Mouse (Mus musculus) urinary bladder, postnatal 14 days (tissue): ENCODE measurements around the gene Zfp628.

Source experiments
- DNase-seq: peaks from one replicate; pipeline ENCODE4 v3.0.0; 2021; ENCODE audit warnings: low spot score

Zfp628 gene

DNA sequence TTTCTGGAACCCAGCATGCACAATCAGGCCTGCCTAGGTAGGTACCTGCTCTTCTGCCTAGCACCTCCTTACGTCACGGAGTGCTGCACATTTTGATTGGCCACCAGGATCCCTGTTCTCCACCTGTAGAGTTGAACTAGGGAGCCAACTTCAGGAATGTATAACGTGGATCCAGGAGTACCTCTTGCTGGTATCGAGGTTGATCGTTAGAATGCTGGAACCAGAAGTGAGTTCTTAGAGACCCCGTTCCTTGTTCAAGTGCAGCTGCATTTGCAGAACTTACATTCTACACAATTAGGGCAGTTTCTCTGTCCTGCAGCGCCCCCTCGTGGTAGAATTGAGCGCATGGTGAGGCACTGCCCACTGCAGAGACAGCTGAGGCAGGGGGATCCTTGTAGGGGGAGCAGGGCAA is 25.1 kb downstream of the Zfp628 start:
- DNase-seq, result peak; percentile 84

DNA sequence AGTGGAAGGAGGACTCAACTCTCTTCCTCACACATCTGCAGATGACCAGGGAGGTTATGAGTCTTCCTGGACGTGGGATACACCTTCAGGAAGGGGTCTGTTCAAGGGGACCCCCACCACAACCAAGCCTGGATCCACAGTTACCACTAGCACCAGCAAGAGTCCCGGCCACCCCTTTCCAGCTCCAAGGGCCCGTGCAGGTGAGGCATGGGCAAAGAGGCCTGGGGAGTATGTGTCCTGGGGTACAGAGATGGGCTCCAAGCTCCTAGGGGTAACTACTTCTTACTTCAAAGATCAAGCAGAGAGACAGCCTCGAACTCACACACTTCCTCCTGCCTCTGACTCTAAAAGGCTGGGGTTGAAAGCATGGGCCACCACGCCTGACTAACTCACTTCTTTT is 27.7 kb downstream of the Zfp628 start:
- DNase-seq, result no peak

DNA sequence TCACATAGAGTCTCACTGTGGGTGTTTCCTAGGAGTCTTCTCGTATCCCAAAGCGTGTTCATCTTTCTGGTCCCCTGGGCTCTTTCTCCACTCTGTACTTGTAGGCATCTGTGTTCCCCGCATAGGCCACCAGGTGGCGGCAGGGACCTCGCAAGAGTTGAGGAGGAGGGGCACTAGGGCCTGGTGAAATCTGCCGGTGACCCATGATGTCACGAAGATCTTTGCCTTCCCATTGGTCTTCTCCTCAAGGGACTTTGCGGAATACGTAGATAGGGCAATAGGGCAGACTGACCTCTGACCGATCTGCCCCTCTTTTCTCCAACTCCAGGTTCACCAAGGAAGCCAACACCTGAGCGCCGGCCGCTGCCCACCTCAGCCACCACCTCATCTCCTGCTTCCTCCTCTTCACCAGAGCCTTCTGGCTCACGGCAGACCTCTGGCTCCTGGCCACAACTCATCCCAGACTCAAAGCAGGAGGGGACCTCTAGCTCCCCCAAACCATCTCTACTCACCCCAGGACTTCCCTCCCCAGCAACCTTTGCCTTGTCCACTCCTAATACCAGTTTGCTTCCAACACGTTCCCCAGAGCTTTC is 28.3 kb downstream of the Zfp628 start:
- DNase-seq, result peak; percentile 94

GRCm38 (mm10) chr7:4947855-4948254 is 32.8 kb downstream of the Zfp628 start:
- peak; percentile 33 for DNase-seq

DNA sequence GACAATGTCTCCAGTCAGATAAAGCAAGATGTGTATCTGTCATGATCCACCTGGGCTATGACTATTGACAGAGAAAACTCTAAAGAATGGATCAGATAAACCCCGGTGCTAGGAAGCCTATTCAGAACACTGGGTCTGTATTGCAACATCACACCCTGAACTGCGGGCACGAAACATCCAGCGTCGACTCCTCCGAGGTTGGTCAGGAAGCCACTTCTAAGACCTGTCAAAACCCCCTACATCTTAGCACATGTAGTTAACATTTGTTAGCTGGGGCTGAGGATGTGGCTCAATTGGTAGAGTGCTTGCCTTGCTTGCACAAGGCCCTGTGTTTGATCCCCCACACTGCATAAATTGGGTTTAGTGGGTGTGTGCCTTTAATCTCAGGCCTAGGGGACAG is 33.4 kb downstream of the Zfp628 start:
- no peak for DNase-seq

- DNase-seq, result no peak
These were observed 35.7 kb downstream of the Zfp628 start for GRCm38 (mm10) chr7:4950561-4951342.

- no peak for DNase-seq
These were observed 38.9 kb downstream of the Zfp628 start for GRCm38 (mm10) chr7:4953815-4954445.

DNA sequence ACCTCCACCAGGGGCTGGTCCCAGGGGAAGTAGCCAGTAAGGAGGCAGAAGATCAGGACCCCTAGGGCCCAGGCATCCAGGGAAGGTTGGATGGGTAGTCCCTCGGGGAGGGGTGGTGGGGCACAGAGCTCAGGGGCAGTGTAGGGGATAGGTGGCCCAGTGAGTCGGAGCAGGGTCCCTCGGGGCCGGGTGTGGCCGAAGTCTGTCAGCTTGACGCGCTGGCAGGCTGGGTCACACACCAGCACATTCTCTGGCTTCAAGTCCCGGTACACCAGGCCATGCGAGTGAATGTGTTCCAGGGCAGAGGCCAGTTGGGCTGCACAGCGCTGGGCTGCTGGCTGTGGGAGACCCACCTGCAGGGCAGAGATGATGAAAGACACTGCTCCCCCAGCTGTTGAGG is 42.3 kb downstream of the Zfp628 start:
- no peak for DNase-seq

- no peak for DNase-seq
These were observed 48.5 kb downstream of the Zfp628 start for GRCm38 (mm10) chr7:4963527-4963926.

- DNase-seq, result peak; percentile 82
These were observed 49.3 kb downstream of the Zfp628 start, which contains the start of gene Sbk2 for GRCm38 (mm10) chr7:4964272-4964671. Gene Sbk2, minus strand, starts transcription at chr7:4964406.

- DNase-seq, result no peak
These were observed 50.0 kb downstream of the Zfp628 start for GRCm38 (mm10) chr7:4964988-4965387.

DNA sequence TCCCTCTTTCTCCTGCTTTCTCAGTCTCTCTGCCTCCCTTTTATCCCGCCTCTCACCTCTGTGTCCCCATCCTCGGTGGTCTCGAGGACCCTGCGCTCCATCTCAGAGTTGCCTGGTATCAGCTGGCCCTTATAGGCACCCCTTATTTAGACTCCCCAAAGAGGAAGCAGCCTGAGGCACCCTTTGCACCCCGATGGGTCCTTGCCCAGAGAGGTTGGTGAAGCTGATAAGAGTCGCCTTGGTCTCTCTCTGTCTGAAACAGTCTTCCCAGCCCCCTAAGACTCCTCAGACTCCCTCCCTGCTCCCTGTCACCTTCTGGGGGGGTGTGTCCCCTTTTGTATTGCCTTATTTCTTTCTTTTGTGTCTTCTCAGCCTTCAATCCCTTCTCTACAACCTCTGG is 56.1 kb downstream of the Zfp628 start, which contains the start of gene Sbk3:
Sbk3 (minus strand) TSS at position 101 of the 400 bp plus-strand sequence.
- DNase-seq, result no peak
